Mouse (Mus musculus) heart, adult 9 months (tissue): ENCODE results near the gene Zfp53.

ENCODE experiments used
- DNase-seq, 2 experiments: peaks; one replicate each; pipeline ENCODE4 v3.0.0; 2022; ENCODE audit warnings: low spot score in 2 of 2

Zfp53 gene

GRCm38 (mm10) chr17:21526270-21526669, 37.5 kb downstream of the Zfp53 start:
- DNase-seq, result no peak

GRCm38 (mm10) chr17:21530645-21531330, 42.0 kb downstream of the Zfp53 start:
- no peak for DNase-seq

- DNase-seq, result peak in 1 of 2 experiments; percentile 40
Observed at GRCm38 (mm10) chr17:21531621-21532020, 42.8 kb downstream of the Zfp53 start.

- DNase-seq, result peak; percentile 83 to 88
Observed at GRCm38 (mm10) chr17:21532101-21532951, 43.5 kb downstream of the Zfp53 start.

GRCm38 (mm10) chr17:21533961-21534360, 45.2 kb downstream of the Zfp53 start:
- DNase-seq, result no peak

- DNase-seq, result peak; percentile 84 to 87
Observed at GRCm38 (mm10) chr17:21534460-21535095, 45.8 kb downstream of the Zfp53 start.

GRCm38 (mm10) chr17:21535096-21536001, 46.6 kb downstream of the Zfp53 start, which contains the start of gene Zfp52:
Gene Zfp52, plus strand, starts transcription at chr17:21535539.
- DNase-seq, result peak; percentile 70 to 73

- DNase-seq, result no peak
Observed at GRCm38 (mm10) chr17:21536096-21536495, 47.3 kb downstream of the Zfp53 start.

GRCm38 (mm10) chr17:21536676-21537075, 47.9 kb downstream of the Zfp53 start:
- DNase-seq, result no peak

GRCm38 (mm10) chr17:21557831-21558230, 69.0 kb downstream of the Zfp53 start:
- DNase-seq, result no peak
